Mouse (Mus musculus): ENCODE data around the gene Lrig2. TPM values are rescaled to one million over a fixed set of nuclear protein-coding genes. Genes with fewer than 3 reads are reported as not detected.

The Lrig2 gene
- 14.4 and 20.2 TPM in 2 replicates for polyA plus RNA-seq (2016; fragmentation: Nextera tagmentation; extraction: Ambion mirVana)

- DNase-seq (ENCODE audit: low spot score): peak; percentile 99
- peak within 1 kb of the TSS; percentile 91 for H3K27ac ChIP-seq
- under 1% methylated on average over 70 of the region's 71 CpGs for WGBS
Measured at GRCm38 (mm10) chr3:104511538-104512423, at the start of gene Lrig2. TSS of gene Lrig2 (minus strand) at chr3:104511918.

GRCm38 (mm10) chr3:104556624-104557023, 44.9 kb upstream of the Lrig2 start:
- Histone ChIP-seq H3K9me3 (replicated peaks) (no peaks in the 10 kb centered on the region), H3K4me3 (no peak overlapping the region), H3K27me3 (ENCODE audit: low read depth, poor library complexity, severe bottlenecking) (no peaks in the 10 kb centered on the region), H3K27ac (no peak overlapping the region), H3K4me1 (no peaks in the 10 kb centered on the region), H3K36me3 (no peaks in the 10 kb centered on the region)
- no peak for DNase-seq (ENCODE audit: low spot score)
- WGBS: 86% methylated on average over 1 of the region's 1 CpGs

More at GRCm38 (mm10) chr3:104511538-104512423, at the start of gene Lrig2:
- Histone ChIP-seq H3K4me1 (peaks cover 12% of the 10 kb centered on the region), H3K27me3 (ENCODE audit: low read depth, poor library complexity, severe bottlenecking) (no peaks in the 10 kb centered on the region), H3K36me3 (no peaks in the 10 kb centered on the region), H3K4me3 (peak within 1 kb of the TSS; percentile 97), H3K9me3 (replicated peaks) (no peaks in the 10 kb centered on the region)

DNA sequence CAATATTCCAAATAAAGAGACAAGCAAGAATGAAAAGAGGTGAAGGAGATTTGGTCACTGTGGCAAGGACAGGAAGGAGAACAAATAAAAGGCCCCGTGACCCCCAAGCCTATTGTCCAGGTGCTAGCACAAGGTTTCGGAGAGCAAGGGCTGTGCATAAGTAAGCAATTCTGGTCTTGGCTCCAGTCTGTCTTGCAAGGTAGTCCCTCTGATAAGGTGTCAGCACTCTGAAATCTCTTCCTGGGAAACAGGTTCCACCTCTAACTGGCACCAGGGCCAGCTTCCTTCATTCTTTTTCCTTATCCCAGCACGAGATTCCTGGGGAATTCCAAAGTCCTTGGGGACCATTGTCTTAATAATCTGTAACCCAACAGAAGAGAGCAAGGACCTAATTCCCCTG, 38.9 kb upstream of the Lrig2 start:
- no peaks in the 10 kb centered on the region for H3K27me3 ChIP-seq (ENCODE audit: low read depth, poor library complexity, severe bottlenecking)
- H3K36me3 ChIP-seq: no peaks in the 10 kb centered on the region
- WGBS: 66% methylated on average over 3 of the region's 3 CpGs

GRCm38 (mm10) chr3:104548367-104549087, 36.8 kb upstream of the Lrig2 start:
- H3K9me3 ChIP-seq (replicated peaks): no peaks in the 10 kb centered on the region
- no peak overlapping the region for H3K27ac ChIP-seq
- no peak overlapping the region for H3K4me3 ChIP-seq
- peaks cover 2% of the 10 kb centered on the region; the same call in 1 of the 2 replicates for H3K4me1 ChIP-seq
- no peak for DNase-seq (ENCODE audit: low spot score)
- no peaks in the 10 kb centered on the region for H3K27me3 ChIP-seq (ENCODE audit: low read depth, poor library complexity, severe bottlenecking)
- no peaks in the 10 kb centered on the region for H3K36me3 ChIP-seq
- WGBS: 69% methylated on average over 15 of the region's 15 CpGs

More for the DNA sequence above, 38.9 kb upstream of the Lrig2 start:
- DNase-seq (ENCODE audit: low spot score): no peak
- peaks cover 2% of the 10 kb centered on the region; the same call in 1 of the 2 replicates for H3K4me1 ChIP-seq
- no peak overlapping the region for H3K4me3 ChIP-seq
- no peak overlapping the region for H3K27ac ChIP-seq
- no peaks in the 10 kb centered on the region for H3K9me3 ChIP-seq (replicated peaks)

- H3K9me3 ChIP-seq (replicated peaks): no peaks in the 10 kb centered on the region
- no peak for DNase-seq (ENCODE audit: low spot score)
- no peak overlapping the region for H3K4me3 ChIP-seq
- H3K36me3 ChIP-seq: no peaks in the 10 kb centered on the region
- WGBS: 95% methylated on average over 3 of the region's 3 CpGs
- no peaks in the 10 kb centered on the region for H3K27me3 ChIP-seq (ENCODE audit: low read depth, poor library complexity, severe bottlenecking)
- H3K27ac ChIP-seq: no peak overlapping the region
- H3K4me1 ChIP-seq: peaks cover 24% of the 10 kb centered on the region
Measured at GRCm38 (mm10) chr3:104543825-104544224, 32.1 kb upstream of the Lrig2 start.

DNA sequence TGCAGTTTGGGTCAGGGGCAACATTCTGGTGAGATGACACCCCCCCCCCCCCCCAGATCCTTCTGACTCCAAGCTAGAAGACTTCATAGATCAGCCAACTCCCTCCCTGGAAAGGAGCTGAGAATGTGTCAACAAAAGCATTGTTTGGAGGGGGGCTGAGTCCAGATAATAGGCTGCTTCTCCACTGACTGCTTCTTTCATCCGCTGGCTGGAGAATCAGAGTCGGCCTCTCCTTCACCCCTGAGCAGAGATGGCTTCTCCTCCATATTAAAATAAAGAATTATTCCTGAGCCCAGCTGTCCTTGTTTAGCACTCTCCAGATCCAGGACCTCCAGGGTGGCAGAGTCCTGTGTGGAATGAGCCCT, 30.3 kb upstream of the Lrig2 start:
- no peak for DNase-seq (ENCODE audit: low spot score)
- Histone ChIP-seq H3K4me3 (peak overlapping the region; percentile 48), H3K4me1 (peaks cover 22% of the 10 kb centered on the region), H3K9me3 (replicated peaks) (no peaks in the 10 kb centered on the region), H3K36me3 (no peaks in the 10 kb centered on the region), H3K27ac (peak overlapping the region; percentile 89), H3K27me3 (ENCODE audit: low read depth, poor library complexity, severe bottlenecking) (no peaks in the 10 kb centered on the region)
- WGBS: 6% methylated on average over 2 of the region's 2 CpGs

- H3K4me3 ChIP-seq: peak overlapping the region; percentile 48
- no peaks in the 10 kb centered on the region for H3K36me3 ChIP-seq
- H3K27me3 ChIP-seq (ENCODE audit: low read depth, poor library complexity, severe bottlenecking): no peaks in the 10 kb centered on the region
- H3K4me1 ChIP-seq: peaks cover 22% of the 10 kb centered on the region
- 6% methylated on average over 21 of the region's 21 CpGs for WGBS
- H3K9me3 ChIP-seq (replicated peaks): no peaks in the 10 kb centered on the region
- H3K27ac ChIP-seq: peak overlapping the region; percentile 89
- peak; percentile 77 for DNase-seq (ENCODE audit: low spot score)
Measured at GRCm38 (mm10) chr3:104541139-104542064, 29.7 kb upstream of the Lrig2 start.

DNA sequence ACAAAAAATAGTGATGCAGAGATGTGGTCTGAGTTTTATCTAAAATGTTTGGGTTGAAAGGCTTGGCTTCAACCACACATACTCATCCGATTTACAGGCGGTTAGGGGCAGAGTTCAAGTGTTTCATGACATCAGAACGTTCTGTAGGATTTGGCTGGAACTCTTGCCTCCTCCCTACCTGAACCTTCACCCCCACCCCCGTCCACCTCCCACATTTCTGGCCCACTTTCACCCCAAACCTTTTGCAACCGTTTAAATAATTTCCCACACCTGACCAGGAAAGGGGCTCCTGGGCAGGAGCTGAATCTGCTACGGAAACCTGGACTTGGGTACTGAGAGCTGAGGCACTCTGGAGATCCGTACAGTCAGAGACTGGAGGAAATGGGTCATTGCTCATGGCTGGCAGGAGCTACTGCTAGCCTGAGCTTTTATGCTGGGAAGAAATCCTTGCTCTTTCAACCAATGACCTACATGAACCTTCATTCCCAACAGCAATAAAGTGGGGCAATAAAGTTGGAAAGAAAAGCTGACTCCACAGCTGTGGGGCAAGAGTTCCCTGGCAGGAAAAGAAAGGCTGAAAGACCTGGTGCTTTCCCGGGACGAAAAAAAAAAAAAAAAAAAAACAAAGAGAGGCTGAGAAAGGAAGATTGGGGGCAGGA, 28.9 kb upstream of the Lrig2 start:
- DNase-seq (ENCODE audit: low spot score): no peak
- 44% methylated on average over 9 of the region's 9 CpGs for WGBS
- peak overlapping the region; percentile 89 for H3K27ac ChIP-seq
- no peaks in the 10 kb centered on the region for H3K36me3 ChIP-seq
- H3K9me3 ChIP-seq (replicated peaks): no peaks in the 10 kb centered on the region
- 0 out of 2 replicates have a peak overlapping the region, but pooled peaks have one; percentile 48 for H3K4me3 ChIP-seq
- H3K4me1 ChIP-seq: peaks cover 22% of the 10 kb centered on the region
- no peaks in the 10 kb centered on the region for H3K27me3 ChIP-seq (ENCODE audit: low read depth, poor library complexity, severe bottlenecking)

DNA sequence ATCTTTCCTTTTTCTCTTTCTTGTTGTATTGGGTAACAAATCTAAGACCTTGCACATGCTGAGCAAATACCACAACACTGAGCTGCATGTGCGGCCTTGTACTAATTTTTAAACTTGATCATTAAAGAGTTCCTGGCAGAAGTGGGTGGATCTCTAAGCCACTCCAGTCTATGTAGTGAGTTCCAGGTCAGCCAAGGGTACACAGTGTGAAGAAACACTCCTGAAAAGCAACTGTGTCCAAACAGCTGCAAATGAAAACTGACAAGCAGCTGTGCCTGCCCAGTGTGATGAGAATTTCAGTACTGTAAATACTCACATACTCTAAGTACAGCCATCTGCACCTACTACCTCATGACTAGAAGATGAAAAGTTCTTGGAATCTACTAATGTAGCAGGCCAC, 21.5 kb upstream of the Lrig2 start:
- Histone ChIP-seq H3K9me3 (replicated peaks) (no peaks in the 10 kb centered on the region), H3K27me3 (ENCODE audit: low read depth, poor library complexity, severe bottlenecking) (no peaks in the 10 kb centered on the region), H3K4me1 (no peaks in the 10 kb centered on the region), H3K36me3 (no peaks in the 10 kb centered on the region), H3K27ac (no peak overlapping the region), H3K4me3 (no peak overlapping the region)
- DNase-seq (ENCODE audit: low spot score): no peak
- WGBS: 91% methylated on average over 1 of the region's 1 CpGs

- H3K9me3 ChIP-seq (replicated peaks): no peaks in the 10 kb centered on the region
- DNase-seq (ENCODE audit: low spot score): no peak
- no peaks in the 10 kb centered on the region for H3K27me3 ChIP-seq (ENCODE audit: low read depth, poor library complexity, severe bottlenecking)
- H3K4me3 ChIP-seq: no peak overlapping the region
- no peaks in the 10 kb centered on the region for H3K4me1 ChIP-seq
- no peak overlapping the region for H3K27ac ChIP-seq
- H3K36me3 ChIP-seq: no peaks in the 10 kb centered on the region
- 75% methylated on average over 4 of the region's 4 CpGs for WGBS
Measured at GRCm38 (mm10) chr3:104526115-104526882, 14.6 kb upstream of the Lrig2 start.

DNA sequence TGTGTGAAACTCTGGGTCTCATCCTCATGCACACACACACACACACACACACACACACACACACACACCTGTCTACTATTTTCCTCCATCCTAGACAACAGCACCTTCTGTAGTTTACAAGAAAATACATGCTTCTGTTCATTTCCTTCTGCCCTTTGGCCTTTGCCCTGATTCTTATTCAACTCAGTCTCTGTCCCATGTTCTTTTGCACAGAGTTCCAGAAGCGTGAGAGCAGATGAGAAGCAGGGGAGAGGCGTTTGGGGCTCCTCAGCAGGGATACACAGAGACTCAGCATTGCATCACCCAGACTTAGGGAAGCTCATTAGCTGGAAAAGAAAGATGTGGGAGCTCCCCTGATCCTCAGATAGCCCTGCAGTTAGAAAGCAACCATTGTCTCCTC, 13.8 kb upstream of the Lrig2 start:
- no peaks in the 10 kb centered on the region for H3K9me3 ChIP-seq (replicated peaks)
- H3K4me3 ChIP-seq: no peak overlapping the region
- no peaks in the 10 kb centered on the region for H3K4me1 ChIP-seq
- H3K27ac ChIP-seq: no peak overlapping the region
- H3K27me3 ChIP-seq (ENCODE audit: low read depth, poor library complexity, severe bottlenecking): no peaks in the 10 kb centered on the region
- no peak for DNase-seq (ENCODE audit: low spot score)
- no peaks in the 10 kb centered on the region for H3K36me3 ChIP-seq
- WGBS: 40% methylated on average over 2 of the region's 2 CpGs

Measured in limb, embryonic 10.5 days (tissue).